Mouse (Mus musculus) hindbrain, embryonic 11.5 days (tissue): Measurements from ENCODE around the gene Henmt1. TPM values are rescaled to one million over a fixed set of nuclear protein-coding genes. Genes with fewer than 3 reads are reported as not detected.

Source experiments
- ATAC-seq: fragments of 200-750 bp; cut with Nextera tagmentation; 2 replicates; pipeline ENCODE4 v1.8.0; 2017; ENCODE audit warnings: mild to moderate bottlenecking, moderate TSS enrichment, moderate library complexity; ENCODE audit not compliant: low FRiP score
- DNase-seq: peaks from one replicate; pipeline ENCODE4 v3.0.0-alpha.2; 2015; ENCODE audit warnings: low spot score
- H3K27ac ChIP-seq: fragments of 300-500 bp; sonication (generic); 2 replicates; pipeline ENCODE4 v1.5.1; 2014; ENCODE audit warnings: mild to moderate bottlenecking, low read depth, low read length
- H3K27me3 ChIP-seq: fragments of 300-500 bp; sonication (generic); 2 replicates; pipeline ENCODE4 v1.6.1; 2014; ENCODE audit warnings: mild to moderate bottlenecking, low read length, moderate library complexity, mixed read lengths; ENCODE audit not compliant: control insufficient read depth, insufficient read depth
- H3K36me3 ChIP-seq: fragments of 300-500 bp; sonication (generic); 2 replicates; pipeline ENCODE4 v1.6.1; 2014; ENCODE audit warnings: mild to moderate bottlenecking, low read length, moderate library complexity, mixed read lengths; ENCODE audit not compliant: control insufficient read depth, insufficient read depth
- H3K4me1 ChIP-seq: fragments of 300-500 bp; sonication (generic); replicated peaks from 2 replicates; pipeline ENCODE4 v1.6.1; 2014; ENCODE audit warnings: low read length, mixed read lengths; ENCODE audit not compliant: control insufficient read depth, insufficient read depth
- H3K4me2 ChIP-seq: fragments of 300-500 bp; sonication (generic); replicated peaks from 2 replicates; pipeline ENCODE4 v1.6.1; 2014; ENCODE audit warnings: mild to moderate bottlenecking, low read depth, low read length
- H3K4me3 ChIP-seq: fragments of 300-500 bp; sonication (generic); 2 replicates; pipeline ENCODE4 v1.5.1; 2014; ENCODE audit warnings: low read depth, low read length
- H3K9ac ChIP-seq: fragments of 300-500 bp; sonication (generic); 2 replicates; pipeline ENCODE4 v1.6.1; 2014; ENCODE audit warnings: low read depth, low read length
- H3K9me3 ChIP-seq: fragments of 300-500 bp; sonication (generic); 2 replicates; pipeline ENCODE4 v1.6.1; 2016; ENCODE audit warnings: low read length; ENCODE audit not compliant: control insufficient read depth
- WGBS: fragments of 180-500 bp; shearing (Covaris S2); extraction: QIAGEN DNeasy Blood & Tissue Kit; methylation state at CpG from one replicate; pipeline ENCODE4 v1.1.7; 2014; 5-methylcytosine and 5-hydroxymethylcytosine counted together
- polyA plus RNA-seq: library from polyadenylated mRNA; unstranded; fragments of >200 nt; fragmentation: Nextera tagmentation; extraction: Ambion mirVana; gene quantifications from 2 replicates; pipeline ENCODE4 v1.2.1, GENCODE M21; 2014

Gene Henmt1
- polyA plus RNA-seq, 1 experiment from 2014 or later, result 0.52 TPM

DNA sequence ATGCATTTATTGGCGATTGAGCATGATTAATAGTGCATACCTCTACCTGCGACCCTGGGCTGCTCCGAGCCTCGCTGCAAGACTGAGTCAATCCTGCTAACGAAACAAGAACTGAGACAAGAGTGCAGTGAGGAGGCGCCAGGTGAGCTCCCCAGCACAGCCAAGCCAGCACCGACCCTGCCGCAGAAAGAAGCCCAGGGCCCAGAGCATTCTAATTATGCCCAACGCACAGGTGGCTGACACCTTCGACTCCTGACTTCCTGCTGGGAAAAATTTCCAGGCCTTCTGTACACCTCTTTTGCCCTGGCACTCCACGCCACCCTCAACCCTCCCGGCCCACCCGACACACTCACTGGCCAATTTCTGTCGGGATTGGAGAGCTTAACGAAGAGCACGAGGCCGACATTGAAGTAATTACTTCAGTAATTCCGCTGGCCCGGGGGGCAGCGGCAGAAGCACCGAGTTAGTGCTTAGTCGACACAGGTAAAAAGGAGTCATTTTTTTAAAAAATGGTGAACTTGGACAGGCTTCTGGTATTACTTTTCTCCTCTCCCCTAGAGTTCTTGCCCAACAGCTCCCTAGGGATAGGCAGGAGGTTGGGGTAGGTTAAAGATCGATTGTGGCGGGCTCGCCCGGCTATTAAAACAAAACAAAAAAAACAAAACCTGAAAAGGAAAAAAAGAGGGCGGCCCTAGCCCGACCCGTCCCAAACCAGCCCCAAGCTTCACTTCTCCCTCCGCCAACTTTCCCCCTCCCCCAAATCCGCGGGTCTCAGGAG, 29.2 kb upstream of the Henmt1 start:
- ATAC-seq, result no peak
- 1% methylated on average over 29 of the region's 32 CpGs for WGBS
- no peaks in the 10 kb centered on the region for H3K36me3 ChIP-seq
- H3K4me2 ChIP-seq, result peak overlapping the region; percentile 89
- H3K27me3 ChIP-seq, result no peaks in the 10 kb centered on the region
- no peaks in the 10 kb centered on the region for H3K4me1 ChIP-seq
- H3K27ac ChIP-seq, result peak overlapping the region; percentile 97
- peak; percentile 38 for DNase-seq
- H3K9me3 ChIP-seq, result no peaks in the 10 kb centered on the region
- peak overlapping the region; percentile 92 for H3K9ac ChIP-seq
- H3K4me3 ChIP-seq, result peak overlapping the region; percentile 97

DNA sequence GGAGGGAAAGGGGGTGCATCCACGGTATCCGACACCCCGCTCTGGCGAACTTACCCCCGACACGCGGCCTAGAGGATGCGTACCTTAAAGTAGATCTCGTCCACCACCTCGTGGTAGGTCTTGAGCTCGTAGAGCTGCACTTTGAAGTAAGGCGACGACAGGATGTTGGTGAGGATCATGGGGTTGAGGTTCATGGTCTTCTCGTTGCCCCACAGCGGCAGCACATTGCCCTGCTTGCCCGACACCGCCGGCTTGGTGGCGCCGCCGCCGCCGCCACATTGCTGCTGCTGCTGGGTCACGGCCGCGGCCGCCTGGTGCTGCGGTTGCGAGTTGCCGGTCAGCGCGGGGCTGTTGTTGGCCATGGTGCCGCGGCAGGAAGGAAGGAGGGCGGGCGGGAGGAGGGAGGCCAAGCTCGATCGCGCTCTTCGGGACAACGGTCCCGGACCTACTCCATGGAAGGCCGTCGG, 28.6 kb upstream of the Henmt1 start:
- Histone ChIP-seq H3K4me2 (peak overlapping the region; percentile 89), H3K9ac (peak overlapping the region; percentile 92), H3K27ac (peak overlapping the region; percentile 97), H3K9me3 (no peaks in the 10 kb centered on the region), H3K36me3 (no peaks in the 10 kb centered on the region), H3K27me3 (no peaks in the 10 kb centered on the region), H3K4me1 (no peaks in the 10 kb centered on the region), H3K4me3 (peak overlapping the region; percentile 97)
- DNase-seq (peak; percentile 69), ATAC-seq (peak; percentile 88)
- WGBS, result under 1% methylated on average over 38 of the region's 44 CpGs

DNA sequence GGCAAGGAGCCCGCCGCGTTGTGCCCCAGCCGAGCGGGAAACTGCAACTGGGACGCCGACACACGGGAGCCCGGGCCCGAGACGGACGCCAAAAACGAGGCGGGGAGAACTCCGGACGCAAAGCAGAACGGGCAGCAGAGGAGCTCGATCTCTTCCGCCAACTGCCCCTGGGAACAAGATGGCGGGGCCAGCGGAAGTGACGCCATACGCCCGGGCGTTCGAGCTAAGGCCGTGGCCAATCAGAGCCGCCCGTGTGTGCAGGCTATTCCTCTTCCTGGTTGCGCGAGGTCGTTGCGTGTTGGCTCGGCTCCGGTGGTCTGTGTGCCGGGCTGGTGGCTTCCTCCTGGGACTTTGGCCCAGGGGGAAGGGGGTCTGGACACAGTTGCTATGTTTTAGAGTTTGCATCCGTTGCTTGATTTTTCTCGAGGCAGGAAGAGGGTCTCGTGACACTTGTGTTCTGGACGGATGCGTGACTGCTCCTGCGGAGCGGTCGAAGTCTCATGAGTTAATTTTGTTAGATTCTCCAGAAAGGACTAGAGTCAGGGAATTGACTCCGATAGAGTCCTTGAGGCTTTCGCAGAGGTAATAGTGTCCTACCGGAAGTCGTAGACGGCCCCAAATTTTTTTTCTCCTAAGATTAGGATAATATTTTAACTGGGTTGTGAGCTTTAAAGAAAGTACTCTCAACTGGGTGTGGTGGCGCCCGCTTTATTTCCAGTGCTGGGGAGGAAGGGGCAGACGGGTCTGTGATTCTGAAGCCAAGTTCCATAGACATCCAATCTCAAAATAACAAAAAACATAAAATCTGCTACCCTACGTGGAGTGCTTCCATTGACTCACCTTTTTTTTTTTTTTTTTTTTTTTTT, 27.9 kb upstream of the Henmt1 start, which contains the start of gene Prpf38b:
TSS of gene Prpf38b (minus strand) at position 180 of the 866 bp plus-strand sequence.
- peak within 1 kb of the TSS; percentile 97 for H3K27ac ChIP-seq
- H3K36me3 ChIP-seq, result no peaks in the 10 kb centered on the region
- ATAC-seq (peak; percentile 99), DNase-seq (peak; percentile 95)
- H3K9me3 ChIP-seq, result no peaks in the 10 kb centered on the region
- no peaks in the 10 kb centered on the region for H3K4me1 ChIP-seq
- peak within 1 kb of the TSS; percentile 92 for H3K9ac ChIP-seq
- H3K4me3 ChIP-seq, result peak within 1 kb of the TSS; percentile 97
- no peaks in the 10 kb centered on the region for H3K27me3 ChIP-seq
- H3K4me2 ChIP-seq, result peak within 1 kb of the TSS; percentile 89
- WGBS, result 1% methylated on average over 53 of the region's 53 CpGs

DNA sequence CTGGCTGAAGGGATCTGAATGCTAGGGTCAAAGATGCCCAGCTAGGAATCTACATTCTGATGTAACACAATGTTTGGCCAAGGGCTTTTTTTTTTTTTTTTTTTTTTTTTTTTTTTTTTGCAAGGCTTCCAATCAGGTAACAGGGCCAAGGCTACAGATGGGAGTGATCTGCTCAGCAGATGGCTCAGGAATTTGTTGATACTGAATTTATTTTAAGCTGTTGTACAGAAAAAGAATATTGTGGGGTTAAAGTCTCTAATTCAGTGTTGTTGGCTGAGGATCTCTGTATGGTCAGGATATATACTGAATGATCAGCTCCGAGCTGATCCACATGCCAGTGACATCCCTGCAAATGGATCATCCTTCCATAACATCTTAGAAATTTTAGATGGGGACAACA, 23.7 kb upstream of the Henmt1 start:
- DNase-seq, result no peak
- Histone ChIP-seq H3K9me3 (no peaks in the 10 kb centered on the region), H3K4me2 (no peak overlapping the region), H3K4me1 (no peaks in the 10 kb centered on the region), H3K27me3 (no peaks in the 10 kb centered on the region), H3K9ac (no peak overlapping the region), H3K4me3 (no peak overlapping the region), H3K27ac (no peak overlapping the region), H3K36me3 (no peaks in the 10 kb centered on the region)
- 95% methylated on average over 1 of the region's 1 CpGs for WGBS
- no peak for ATAC-seq

DNA sequence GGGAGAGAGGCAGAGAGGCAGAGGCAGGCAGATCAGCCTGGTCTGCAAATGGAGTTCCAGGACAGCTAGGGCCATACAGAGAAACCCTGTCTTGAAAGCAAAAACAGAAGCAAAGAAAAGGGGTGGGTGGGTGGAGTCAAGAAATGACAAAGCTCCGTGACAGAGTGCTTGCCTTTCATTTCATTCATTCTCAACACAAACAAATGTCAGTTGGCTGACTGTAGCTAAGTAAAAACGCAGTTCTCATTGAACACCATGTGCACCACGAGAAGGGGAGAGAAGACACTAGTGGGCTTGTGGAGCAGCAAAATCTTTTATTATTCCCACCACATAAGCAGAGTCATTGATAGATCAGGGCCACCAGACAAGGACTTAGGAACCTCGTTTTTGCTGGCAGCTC, 22.8 kb upstream of the Henmt1 start:
- H3K27me3 ChIP-seq, result no peaks in the 10 kb centered on the region
- H3K36me3 ChIP-seq, result no peaks in the 10 kb centered on the region
- no peak overlapping the region for H3K4me2 ChIP-seq
- 48% methylated on average over 4 of the region's 4 CpGs for WGBS
- no peak overlapping the region for H3K27ac ChIP-seq
- H3K4me3 ChIP-seq, result no peak overlapping the region
- no peak for DNase-seq
- H3K9me3 ChIP-seq, result no peaks in the 10 kb centered on the region
- no peak overlapping the region for H3K9ac ChIP-seq
- no peaks in the 10 kb centered on the region for H3K4me1 ChIP-seq
- no peak for ATAC-seq

DNA sequence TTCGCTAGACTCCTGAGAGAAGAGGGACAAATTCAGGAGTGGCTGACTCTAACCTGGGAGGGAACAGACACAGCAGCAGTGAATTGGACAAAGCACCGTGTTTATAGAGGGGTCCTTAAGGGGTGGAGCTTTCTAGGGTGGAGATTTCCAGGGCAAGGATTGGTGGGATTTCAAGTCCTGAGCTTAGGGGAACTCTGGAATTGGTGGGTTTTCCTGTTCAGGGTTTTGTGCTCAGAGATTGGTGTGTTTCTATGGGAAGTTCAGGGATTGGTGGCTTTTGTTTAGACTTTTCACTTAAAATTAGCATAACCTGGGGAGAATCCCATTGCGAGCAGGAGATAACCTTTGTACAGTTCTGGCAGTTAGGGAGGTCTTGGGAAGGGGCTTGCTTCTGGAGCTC, 21.7 kb upstream of the Henmt1 start:
- Histone ChIP-seq H3K27me3 (no peaks in the 10 kb centered on the region), H3K9me3 (no peaks in the 10 kb centered on the region), H3K27ac (no peak overlapping the region), H3K4me3 (no peak overlapping the region), H3K36me3 (no peaks in the 10 kb centered on the region), H3K9ac (no peak overlapping the region), H3K4me1 (no peaks in the 10 kb centered on the region), H3K4me2 (no peak overlapping the region)
- WGBS, result 63% methylated on average over 3 of the region's 3 CpGs
- ATAC-seq (no peak), DNase-seq (no peak)

DNA sequence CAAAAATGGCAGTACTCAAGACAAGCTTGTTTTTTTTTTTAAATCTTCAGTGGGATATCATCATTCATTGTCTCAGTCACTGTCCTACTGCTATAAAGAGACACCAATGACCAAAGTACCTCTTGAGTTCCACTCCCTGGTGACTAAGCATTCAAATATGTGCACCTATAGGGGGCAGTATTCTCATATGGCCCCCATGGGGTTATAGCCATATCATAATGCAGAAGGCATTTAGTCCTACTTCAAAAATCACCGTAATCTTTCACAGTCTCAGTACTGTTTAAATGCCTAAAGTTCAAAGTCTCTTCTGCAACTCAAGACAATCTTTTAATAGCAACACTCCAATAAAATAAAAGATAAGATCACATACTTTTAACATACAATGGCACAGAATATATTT, 20.8 kb upstream of the Henmt1 start:
- Histone ChIP-seq H3K27me3 (no peaks in the 10 kb centered on the region), H3K4me3 (no peak overlapping the region), H3K4me1 (no peaks in the 10 kb centered on the region), H3K36me3 (no peaks in the 10 kb centered on the region), H3K27ac (no peak overlapping the region), H3K9me3 (no peaks in the 10 kb centered on the region), H3K4me2 (no peak overlapping the region), H3K9ac (no peak overlapping the region)
- ATAC-seq (no peak), DNase-seq (no peak)
- WGBS, result 95% methylated on average over 1 of the region's 1 CpGs

DNA sequence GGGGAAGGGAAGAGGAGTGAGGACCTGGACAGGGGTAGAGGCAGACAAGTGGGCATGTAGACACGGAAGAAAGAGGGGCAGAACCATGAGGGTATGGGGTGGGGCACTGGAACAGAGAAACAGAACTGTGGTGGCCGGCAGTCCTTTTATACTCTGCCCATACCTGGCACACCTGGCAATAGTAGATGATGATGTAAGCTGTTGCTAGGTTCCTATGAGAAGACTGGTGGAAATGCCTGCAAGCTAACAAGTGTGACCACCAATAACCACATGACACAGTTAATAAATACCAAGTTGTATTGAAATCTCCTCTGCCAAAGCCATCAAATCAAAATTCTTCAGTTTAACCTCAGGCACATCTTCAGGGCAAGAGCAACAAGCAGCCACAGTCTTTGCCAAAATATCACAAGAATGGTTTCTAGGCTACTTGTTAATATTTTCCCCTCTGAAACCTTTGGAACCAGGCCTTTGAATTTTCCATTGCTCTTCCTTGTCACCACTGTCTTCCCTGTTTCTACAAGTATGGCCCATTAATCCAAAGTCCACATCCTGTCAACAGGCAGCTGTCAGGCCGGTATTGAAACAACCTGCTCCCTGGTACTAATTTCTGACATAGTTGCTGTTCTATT, 19.1 kb upstream of the Henmt1 start:
- WGBS, result 93% methylated on average over 3 of the region's 3 CpGs
- Histone ChIP-seq H3K27ac (no peak overlapping the region), H3K4me3 (no peak overlapping the region), H3K27me3 (no peaks in the 10 kb centered on the region), H3K9me3 (no peaks in the 10 kb centered on the region), H3K9ac (no peak overlapping the region), H3K36me3 (no peaks in the 10 kb centered on the region), H3K4me2 (no peak overlapping the region), H3K4me1 (no peaks in the 10 kb centered on the region)
- ATAC-seq (no peak), DNase-seq (no peak)
